24 mouse cellular contexts compared by ENCODE assay signal in the genomic region with DNA sequence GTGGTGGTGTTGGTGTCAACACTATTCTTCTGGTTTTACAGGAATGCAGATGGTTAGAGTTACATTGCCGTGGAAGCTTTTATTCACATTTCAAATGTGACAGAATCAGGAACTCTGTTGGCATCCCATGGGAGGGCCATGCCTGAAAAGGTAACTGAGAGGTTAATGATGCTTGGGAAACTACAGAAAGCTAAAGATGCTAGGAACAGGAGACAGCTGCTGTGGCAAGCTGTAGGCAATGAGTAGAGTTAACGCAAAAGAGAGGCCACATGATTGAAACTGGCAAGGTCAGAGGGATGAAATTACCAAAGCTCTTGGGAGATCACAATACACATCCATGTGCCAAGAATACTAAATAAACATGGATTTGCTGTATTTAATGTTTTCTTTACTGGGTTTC.
A peak's percentile ranks its signal among the peaks of the same experiment; 100 is the strongest.
DNase-seq lines count a peak whose midpoint lies in the region; ATAC-seq and TF ChIP-seq lines count a peak whose summit lies in the region.
"Had no signal": no experiment of that assay in that cellular context is flagged by ENCODE, and none has a peak within 500 bp of the region (broad histone marks: within the 10 kb centered on the region; RNA-seq: fewer than 3 reads in every experiment).

No protein-coding gene starts in this region.

- H3K4me3 ChIP-seq in hindbrain, postnatal 0 days (ENCODE audit: low read length) = no peak overlapping the region
- H3K4me3 ChIP-seq in hindbrain, embryonic 16.5 days (ENCODE audit: low read length) = no peak overlapping the region
- no peak overlapping the region for H3K4me3 ChIP-seq in kidney, postnatal 0 days (replicated peaks; ENCODE audit: low read depth, low read length)
- H3K4me3 ChIP-seq in kidney, adult 2 months (ENCODE audit: insufficient read depth, low read depth, low read length) = no peak overlapping the region
- no peak overlapping the region for H3K4me3 ChIP-seq in embryonic facial prominence, embryonic 14.5 days (ENCODE audit: low read depth, low read length)
- H3K4me3 ChIP-seq in hindbrain, embryonic 11.5 days (ENCODE audit: low read depth, low read length) = no peak overlapping the region
- H3K4me3 ChIP-seq: embryonic facial prominence, embryonic 13.5 days; forebrain, embryonic 13.5 days; heart, embryonic 13.5 days; hindbrain, embryonic 12.5 days had no signal

- TF ChIP-seq POLR2A in kidney, adult 2 months (IDR thresholded peaks at IDR 0.05; ENCODE audit: low read depth, low read length) = no peak

- no peaks in the 10 kb centered on the region for H3K27me3 ChIP-seq in hindbrain, postnatal 0 days (ENCODE audit: insufficient read depth, low read length)
- H3K27me3 ChIP-seq in hindbrain, embryonic 16.5 days (replicated peaks; ENCODE audit: control insufficient read depth, insufficient read depth, low read length) = no peaks in the 10 kb centered on the region
- H3K27me3 ChIP-seq in kidney, postnatal 0 days (ENCODE audit: insufficient read depth, low read length) = no peaks in the 10 kb centered on the region
- H3K27me3 ChIP-seq in kidney, adult 2 months (replicated peaks; ENCODE audit: control insufficient read depth, insufficient read depth, low read length) = no peaks in the 10 kb centered on the region
- H3K27me3 ChIP-seq in embryonic facial prominence, embryonic 14.5 days (replicated peaks; ENCODE audit: control insufficient read depth, insufficient read depth, low read length) = no peaks in the 10 kb centered on the region
- H3K27me3 ChIP-seq in hindbrain, embryonic 11.5 days (ENCODE audit: control insufficient read depth, insufficient read depth, low read length) = no peaks in the 10 kb centered on the region
- H3K27me3 ChIP-seq: embryonic facial prominence, embryonic 13.5 days; forebrain, embryonic 13.5 days; heart, embryonic 13.5 days; hindbrain, embryonic 12.5 days; Patski had no signal

- H3K4me2 ChIP-seq in hindbrain, postnatal 0 days (ENCODE audit: low read depth, low read length) = no peak overlapping the region
- H3K4me2 ChIP-seq in hindbrain, embryonic 16.5 days (ENCODE audit: low read length) = no peak overlapping the region
- H3K4me2 ChIP-seq in kidney, postnatal 0 days (ENCODE audit: low read length) = no peak overlapping the region
- H3K4me2 ChIP-seq in embryonic facial prominence, embryonic 14.5 days (ENCODE audit: low read depth, low read length) = no peak overlapping the region
- no peak overlapping the region for H3K4me2 ChIP-seq in hindbrain, embryonic 11.5 days (replicated peaks; ENCODE audit: low read depth, low read length)
- H3K4me2 ChIP-seq: embryonic facial prominence, embryonic 13.5 days; forebrain, embryonic 13.5 days; heart, embryonic 13.5 days; hindbrain, embryonic 12.5 days had no signal

- no peak for TF ChIP-seq CTCF in hindbrain, postnatal 0 days (IDR thresholded peaks at IDR 0.05; ENCODE audit: low read depth)
- TF ChIP-seq CTCF in kidney, postnatal 0 days (IDR thresholded peaks at IDR 0.05; ENCODE audit: low read depth) = no peak
- no peak for TF ChIP-seq CTCF in kidney, adult 2 months (conservative IDR thresholded peaks at IDR 0.05; ENCODE audit: insufficient read depth, insufficient read length, low read depth, low read length)

- H3K4me1 ChIP-seq in hindbrain, postnatal 0 days (ENCODE audit: insufficient read depth, low read length) = no peaks in the 10 kb centered on the region
- no peaks in the 10 kb centered on the region for H3K4me1 ChIP-seq in hindbrain, embryonic 16.5 days (ENCODE audit: control insufficient read depth, insufficient read depth, low read depth, low read length)
- no peaks in the 10 kb centered on the region for H3K4me1 ChIP-seq in kidney, postnatal 0 days (replicated peaks; ENCODE audit: insufficient read depth, low read length)
- no peaks in the 10 kb centered on the region for H3K4me1 ChIP-seq in kidney, adult 2 months (ENCODE audit: control insufficient read depth, insufficient read depth, low read length)
- no peaks in the 10 kb centered on the region for H3K4me1 ChIP-seq in embryonic facial prominence, embryonic 14.5 days (ENCODE audit: control insufficient read depth, insufficient read depth, low read length)
- H3K4me1 ChIP-seq in hindbrain, embryonic 11.5 days (replicated peaks; ENCODE audit: control insufficient read depth, insufficient read depth, low read length) = no peaks in the 10 kb centered on the region
- H3K4me1 ChIP-seq: embryonic facial prominence, embryonic 13.5 days; forebrain, embryonic 13.5 days; heart, embryonic 13.5 days had no signal

- no peak overlapping the region for H3K27ac ChIP-seq in hindbrain, postnatal 0 days
- no peak overlapping the region for H3K27ac ChIP-seq in hindbrain, embryonic 16.5 days (ENCODE audit: low read depth, low read length)
- H3K27ac ChIP-seq in kidney, postnatal 0 days = no peak overlapping the region
- no peak overlapping the region for H3K27ac ChIP-seq in kidney, adult 2 months (ENCODE audit: insufficient read depth, low read depth, low read length)
- H3K27ac ChIP-seq in embryonic facial prominence, embryonic 14.5 days (replicated peaks; ENCODE audit: low read depth, low read length) = no peak overlapping the region
- H3K27ac ChIP-seq in hindbrain, embryonic 11.5 days (ENCODE audit: low read depth, low read length) = no peak overlapping the region
- H3K27ac ChIP-seq: embryonic facial prominence, embryonic 13.5 days; forebrain, embryonic 13.5 days; heart, embryonic 13.5 days; hindbrain, embryonic 12.5 days had no signal

- 62% methylated on average over 2 of the region's 2 CpGs for WGBS in hindbrain, postnatal 0 days
- WGBS in hindbrain, embryonic 16.5 days = 55% methylated on average over 2 of the region's 2 CpGs
- WGBS in kidney, postnatal 0 days = 26% methylated on average over 2 of the region's 2 CpGs
- 30% methylated on average over 2 of the region's 2 CpGs for WGBS in kidney, adult 2 months
- WGBS in embryonic facial prominence, embryonic 14.5 days = 37% methylated on average over 2 of the region's 2 CpGs
- WGBS in hindbrain, embryonic 11.5 days = 56% methylated on average over 2 of the region's 2 CpGs

- H3K36me3 ChIP-seq in hindbrain, postnatal 0 days (ENCODE audit: insufficient read depth, low read length) = no peaks in the 10 kb centered on the region
- no peaks in the 10 kb centered on the region for H3K36me3 ChIP-seq in hindbrain, embryonic 16.5 days (ENCODE audit: control insufficient read depth, insufficient read depth, low read length)
- no peaks in the 10 kb centered on the region for H3K36me3 ChIP-seq in kidney, postnatal 0 days (ENCODE audit: insufficient read depth, low read length)
- no peaks in the 10 kb centered on the region for H3K36me3 ChIP-seq in kidney, adult 2 months (ENCODE audit: control insufficient read depth, insufficient read depth, low read length)
- no peaks in the 10 kb centered on the region for H3K36me3 ChIP-seq in embryonic facial prominence, embryonic 14.5 days (ENCODE audit: control insufficient read depth, insufficient read depth, low read length)
- H3K36me3 ChIP-seq in hindbrain, embryonic 11.5 days (ENCODE audit: control insufficient read depth, insufficient read depth, low read length) = no peaks in the 10 kb centered on the region
- H3K36me3 ChIP-seq: embryonic facial prominence, embryonic 13.5 days; heart, embryonic 13.5 days; hindbrain, embryonic 12.5 days had no signal

- no peaks in the 10 kb centered on the region for H3K9me3 ChIP-seq in hindbrain, postnatal 0 days (ENCODE audit: low read length)
- no peaks in the 10 kb centered on the region for H3K9me3 ChIP-seq in hindbrain, embryonic 16.5 days (ENCODE audit: control insufficient read depth, low read length)
- H3K9me3 ChIP-seq in kidney, postnatal 0 days (replicated peaks; ENCODE audit: low read length) = no peaks in the 10 kb centered on the region
- H3K9me3 ChIP-seq in embryonic facial prominence, embryonic 14.5 days (ENCODE audit: control insufficient read depth, low read length) = no peaks in the 10 kb centered on the region
- no peaks in the 10 kb centered on the region for H3K9me3 ChIP-seq in hindbrain, embryonic 11.5 days (ENCODE audit: control insufficient read depth, low read length)
- H3K9me3 ChIP-seq: embryonic facial prominence, embryonic 13.5 days; forebrain, embryonic 13.5 days; heart, embryonic 13.5 days; hindbrain, embryonic 12.5 days had no signal

- DNase-seq in hindbrain, postnatal 0 days (ENCODE audit: low spot score) = peak; percentile 8
- DNase-seq in kidney, postnatal 0 days (ENCODE audit: low spot score) = peak; percentile 73
- no peak for DNase-seq in kidney, adult 2 months
- DNase-seq in brain, adult 2 months (ENCODE audit: low read depth, low spot score) = peak; percentile 6
- peak; percentile 30 for DNase-seq in embryonic facial prominence, embryonic 14.5 days (ENCODE audit: low spot score)
- DNase-seq in layer of hippocampus, adult 8-10 months (ENCODE audit: low spot score in 2 of 2) = no peak
- no peak for DNase-seq in hindbrain, embryonic 11.5 days (ENCODE audit: low spot score)
- DNase-seq: adrenal gland, postnatal 14 days; B cell, adult 2 months; cerebellum, adult 2 months; cerebellum, postnatal 10 days; embryo, embryonic 11 days; forebrain, postnatal 0 days; gastrocnemius, postnatal 25 days; heart, adult 11 months; heart, postnatal 36 days had no signal

- no peak for ATAC-seq in hindbrain, postnatal 0 days
- no peak for ATAC-seq in hindbrain, embryonic 16.5 days
- ATAC-seq in kidney, postnatal 0 days (replicated peaks; ENCODE audit: low FRiP score, low read depth) = peak; percentile 78
- no peak for ATAC-seq in embryonic facial prominence, embryonic 14.5 days (ENCODE audit: low read depth)
- ATAC-seq in hindbrain, embryonic 11.5 days (ENCODE audit: low FRiP score) = no peak
- ATAC-seq: activated CD4-positive, CD25-positive, alpha-beta regulatory T cell, adult 4 months; CD4-positive, CD25-positive, alpha-beta regulatory T cell, adult 4 months; forebrain, embryonic 13.5 days; forebrain, postnatal 0 days; Patski had no signal

- no peak overlapping the region for H3K9ac ChIP-seq in hindbrain, postnatal 0 days (replicated peaks; ENCODE audit: low read length)
- H3K9ac ChIP-seq in hindbrain, embryonic 16.5 days (ENCODE audit: low read depth, low read length) = no peak overlapping the region
- H3K9ac ChIP-seq in kidney, postnatal 0 days (ENCODE audit: low read depth, low read length) = no peak overlapping the region
- H3K9ac ChIP-seq in embryonic facial prominence, embryonic 14.5 days (ENCODE audit: low read depth, low read length) = no peak overlapping the region
- no peak overlapping the region for H3K9ac ChIP-seq in hindbrain, embryonic 11.5 days (ENCODE audit: low read depth, low read length)
- H3K9ac ChIP-seq: embryonic facial prominence, embryonic 13.5 days; forebrain, embryonic 13.5 days; forebrain, postnatal 0 days; heart, embryonic 13.5 days; hindbrain, embryonic 12.5 days had no signal

Comparison
In these comparisons a context has a peak if more than half of its experiments do, and no peak if none do; other contexts are left out.
1. DNase-seq: peak in hindbrain, postnatal 0 days (single experiment), kidney, postnatal 0 days (single experiment), brain, adult 2 months (single experiment) and embryonic facial prominence, embryonic 14.5 days (single experiment); none in kidney, adult 2 months (single experiment), layer of hippocampus, adult 8-10 months (0 of 2) and hindbrain, embryonic 11.5 days (single experiment).